Mouse (Mus musculus) CH12.LX (cell line): ENCODE results near the gene Ppp1r11. TPM values are rescaled to one million over a fixed set of nuclear protein-coding genes. Genes with fewer than 3 reads are reported as not detected.

Experiments
- DNase-seq: peaks from one replicate; pipeline ENCODE4 v3.0.0-alpha.2; 2013; ENCODE audit errors: extremely low read depth
- H3K27ac ChIP-seq: 2 replicates; pipeline ENCODE4 v1.5.1; 2012; ENCODE audit warnings: low read depth, mild to moderate bottlenecking, control low read depth, moderate library complexity; ENCODE audit not compliant: insufficient read depth
- H3K27me3 ChIP-seq: replicated peaks from 2 replicates; pipeline ENCODE3; 2012; ENCODE audit warnings: inconsistent platforms
- H3K36me3 ChIP-seq, 2 experiments: replicated peaks in 1 of 2; 2 replicates each; pipeline versions ENCODE3 to v1.6.1; 2012; ENCODE audit warnings: inconsistent platforms in 1 of 2, low read length in 1 of 2, mild to moderate bottlenecking in 1 of 2, mixed read lengths in 1 of 2, moderate library complexity in 1 of 2; ENCODE audit not compliant: control insufficient read depth in 1 of 2, insufficient read depth in 1 of 2
- H3K4me1 ChIP-seq, 2 experiments: 2 replicates each; pipeline ENCODE4 v1.6.1; 2012; ENCODE audit warnings: inconsistent platforms in 1 of 2, moderate library complexity in 1 of 2; ENCODE audit not compliant: insufficient read depth in 2 of 2, control insufficient read depth in 1 of 2
- H3K4me2 ChIP-seq: 2 replicates; pipeline ENCODE4 v1.6.1; 2012; ENCODE audit warnings: low read depth, mild to moderate bottlenecking, control low read depth; ENCODE audit not compliant: poor library complexity, insufficient read depth, severe bottlenecking
- H3K4me3 ChIP-seq, 3 experiments: fragments of 150-350 bp in 1 of 3; sonication (generic) in 1 of 3; replicated peaks in 1 of 3; 2 replicates each; pipeline versions ENCODE3 to v1.5.1; 2011 to 2012; ENCODE audit warnings: low read depth in 2 of 3, low read length in 2 of 3, mild to moderate bottlenecking in 2 of 3, moderate library complexity in 2 of 3, control low read depth in 1 of 3, improper control_type of control experiment in 1 of 3, inconsistent platforms in 1 of 3, mixed read lengths in 1 of 3; ENCODE audit not compliant: poor library complexity in 1 of 3
- H3K79me2 ChIP-seq: replicated peaks from 2 replicates; pipeline ENCODE4 v1.6.1; 2012; ENCODE audit warnings: mild to moderate bottlenecking, moderate library complexity; ENCODE audit not compliant: control insufficient read depth, poor library complexity, insufficient read depth, severe bottlenecking; ENCODE audit errors: extremely low read depth
- H3K9ac ChIP-seq: 2 replicates; pipeline ENCODE4 v1.6.1; 2012; ENCODE audit warnings: low read depth, mild to moderate bottlenecking, control low read depth, moderate library complexity; ENCODE audit not compliant: insufficient read depth
- H3K9me3 ChIP-seq: replicated peaks from 2 replicates; pipeline ENCODE3; 2012; ENCODE audit warnings: low read length, inconsistent platforms, mixed read lengths
- BHLHE40 ChIP-seq: IDR thresholded peaks from 2 replicates; pipeline ENCODE4 v1.6.1; 2011; ENCODE audit warnings: mild to moderate bottlenecking, low read depth, low read length, improper control_type of control experiment
- CHD1 ChIP-seq: IDR thresholded peaks from 2 replicates; pipeline ENCODE4 v1.6.1; 2012; ENCODE audit warnings: low read depth, low read length, improper control_type of control experiment, inconsistent platforms
- CTCF ChIP-seq, 2 experiments: IDR thresholded peaks in 1 of 2; conservative IDR thresholded peaks in 1 of 2; 2 replicates each; pipeline ENCODE4 v1.5.1; 2011 to 2012; ENCODE audit warnings: low read depth in 2 of 2, low read length in 2 of 2, improper control_type of control experiment in 1 of 2, inconsistent platforms in 1 of 2, mild to moderate bottlenecking in 1 of 2, moderate library complexity in 1 of 2
- ELF1 ChIP-seq: IDR thresholded peaks from 2 replicates; pipeline ENCODE4 v1.6.1; 2014; ENCODE audit warnings: low read depth, mild to moderate bottlenecking, inconsistent platforms, low read length, improper control_type of control experiment
- EP300 ChIP-seq: IDR thresholded peaks from 2 replicates; pipeline ENCODE4 v1.6.1; 2011; ENCODE audit warnings: low read length, improper control_type of control experiment
- HCFC1 ChIP-seq: IDR thresholded peaks from 2 replicates; pipeline ENCODE4 v1.6.1; 2012; ENCODE audit warnings: low read depth, mild to moderate bottlenecking, inconsistent platforms, low read length, improper control_type of control experiment
- IRF4 ChIP-seq: IDR thresholded peaks from 2 replicates; pipeline ENCODE4 v1.6.1; 2014; ENCODE audit warnings: low read depth, mild to moderate bottlenecking, inconsistent platforms, low read length, improper control_type of control experiment
- MAFK ChIP-seq: IDR thresholded peaks from 2 replicates; pipeline ENCODE4 v1.6.1; 2011; ENCODE audit warnings: low read length, improper control_type of control experiment; ENCODE audit not compliant: insufficient replicate concordance
- MEF2A ChIP-seq: IDR thresholded peaks from 2 replicates; pipeline ENCODE4 v1.6.1; 2014; ENCODE audit warnings: low read depth, mild to moderate bottlenecking, inconsistent platforms, low read length, improper control_type of control experiment, borderline replicate concordance
- MXI1 ChIP-seq: IDR thresholded peaks from 2 replicates; pipeline ENCODE4 v1.6.1; 2011; ENCODE audit warnings: mild to moderate bottlenecking, low read depth, low read length, improper control_type of control experiment
- NELFE ChIP-seq: IDR thresholded peaks from 2 replicates; pipeline ENCODE4 v1.6.1; 2011; ENCODE audit warnings: low read depth, low read length, improper control_type of control experiment
- NRF1 ChIP-seq: IDR thresholded peaks from 2 replicates; pipeline ENCODE4 v1.6.1; 2014; ENCODE audit warnings: low read depth, mild to moderate bottlenecking, inconsistent platforms, low read length, improper control_type of control experiment, moderate library complexity
- POLR2A ChIP-seq: IDR thresholded peaks from 2 replicates; pipeline ENCODE4 v1.6.1; 2011; ENCODE audit warnings: low read depth, mild to moderate bottlenecking, improper control_type of control experiment, low read length
- POLR2AphosphoS2 ChIP-seq: IDR thresholded peaks from 2 replicates; pipeline ENCODE4 v1.6.1; 2011; ENCODE audit warnings: low read depth, low read length, improper control_type of control experiment
- RAD21 ChIP-seq: IDR thresholded peaks from 2 replicates; pipeline ENCODE4 v1.6.1; 2011; ENCODE audit warnings: low read depth, mild to moderate bottlenecking, low read length, improper control_type of control experiment, moderate library complexity
- RCOR1 ChIP-seq: conservative IDR thresholded peaks from 2 replicates; pipeline ENCODE4 v1.6.1; 2012; ENCODE audit warnings: low read depth, mild to moderate bottlenecking, inconsistent platforms, low read length, improper control_type of control experiment
- SIN3A ChIP-seq: IDR thresholded peaks from 2 replicates; pipeline ENCODE4 v1.6.1; 2012; ENCODE audit warnings: low read length, improper control_type of control experiment, inconsistent platforms
- SMC3 ChIP-seq: IDR thresholded peaks from 2 replicates; pipeline ENCODE4 v1.6.1; 2011; ENCODE audit warnings: low read depth, low read length, improper control_type of control experiment
- TBP ChIP-seq: conservative IDR thresholded peaks from 2 replicates; pipeline ENCODE4 v1.6.1; 2011; ENCODE audit warnings: low read depth, low read length, improper control_type of control experiment
- USF1 ChIP-seq: IDR thresholded peaks from 2 replicates; pipeline ENCODE4 v1.6.1; 2014; ENCODE audit warnings: low read depth, mild to moderate bottlenecking, inconsistent platforms, low read length, improper control_type of control experiment
- USF2 ChIP-seq: conservative IDR thresholded peaks from 2 replicates; pipeline ENCODE4 v1.6.1; 2011; ENCODE audit warnings: low read depth, low read length, improper control_type of control experiment
- ZC3H11A ChIP-seq: IDR thresholded peaks from 2 replicates; pipeline ENCODE4 v1.6.1; 2012; ENCODE audit warnings: low read depth, mild to moderate bottlenecking, inconsistent platforms, low read length, improper control_type of control experiment
- ZMIZ1 ChIP-seq: IDR thresholded peaks from 2 replicates; pipeline ENCODE4 v1.6.1; 2012; ENCODE audit warnings: low read depth, mild to moderate bottlenecking, inconsistent platforms, low read length, improper control_type of control experiment
- dilution Hi-C: fragments of 300-500 bp; cut with MboI; formaldehyde crosslinking; loops from 2 replicates; pipeline ENCODE4 v1.14.3; 2020; ENCODE audit warnings: low sequenced_read_pairs; ENCODE audit not compliant: extremely low pct_unique_long_range_greater_than_20kb, extremely low pct_ligation_motif_present
- in situ Hi-C: fragments of 300-500 bp; cut with MboI; formaldehyde crosslinking; loops from 3 replicates; pipeline ENCODE4 v1.14.3; 2019; ENCODE audit warnings: low sequenced_read_pairs, low pct_ligation_motif_present, low pct_unique_long_range_greater_than_20kb, mixed read lengths
- polyA plus RNA-seq: library from polyadenylated mRNA; unstranded; fragments of >175 nt; gene quantifications from 2 replicates; pipeline ENCODE4 v1.2.1, GENCODE M21; 2012; ENCODE audit warnings: low read depth; ENCODE audit not compliant: insufficient read length
- total RNA-seq, 2 experiments: library from RNA; depleted of rRNA; stranded (reverse); fragments of 300-350 nt in 1 of 2; fragments of >200 nt in 1 of 2; gene quantifications; 2 replicates each; pipeline ENCODE4 v1.2.3; 2012 to 2014

Gene Ppp1r11
- total and polyA plus RNA-seq, 3 experiments: 120 to 238 (median 209) TPM

DNA sequence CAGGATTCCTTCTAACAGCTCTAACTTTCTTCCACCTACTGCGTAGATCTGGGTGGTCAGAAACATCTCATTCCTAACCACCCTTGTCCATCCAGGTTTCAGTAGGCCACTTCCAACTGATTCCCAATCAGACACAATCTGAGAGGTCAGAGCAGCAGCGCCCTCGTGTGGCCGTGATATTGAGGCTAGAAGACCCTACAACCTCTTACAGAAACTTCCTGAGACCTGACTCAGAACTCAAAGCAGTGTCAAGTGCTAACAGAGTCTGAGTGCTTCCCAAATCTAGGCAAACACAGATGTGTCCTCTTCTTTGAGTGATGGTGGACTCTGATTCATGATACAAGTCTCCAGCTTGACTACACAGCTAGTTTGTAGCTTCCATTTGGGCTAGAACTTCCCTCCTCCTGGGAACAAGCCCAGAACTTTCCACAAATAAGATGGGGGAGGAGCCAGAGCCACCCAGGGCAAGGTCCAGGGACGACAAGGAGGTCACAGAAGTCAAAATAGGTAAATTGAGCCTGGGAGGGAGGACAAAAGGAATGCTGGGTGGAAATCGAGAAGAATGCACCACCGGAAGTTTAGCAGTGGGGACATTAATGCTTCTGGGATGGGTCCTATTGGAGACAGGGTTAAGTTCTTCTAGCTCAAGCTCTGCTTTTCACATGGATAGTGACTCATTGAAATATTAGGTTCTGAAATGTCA, 45.6 kb upstream of the Ppp1r11 start:
- Histone ChIP-seq H3K4me3 (no peak overlapping the region), H3K36me3 (no peaks in the 10 kb centered on the region), H3K79me2 (no peaks in the 10 kb centered on the region), H3K4me2 (no peak overlapping the region), H3K9me3 (no peaks in the 10 kb centered on the region), H3K27me3 (no peaks in the 10 kb centered on the region), H3K27ac (no peak overlapping the region), H3K9ac (no peak overlapping the region), H3K4me1 (peaks cover 2 to 33% of the 10 kb centered on the region in 2 experiments; a peak in 2 of 4 replicates)
- TF ChIP-seq MAFK (no peak), RAD21 (peak; percentile 76), HCFC1 (no peak), ELF1 (0 out of 2 replicates have a peak, but pooled peaks have one; percentile 15), IRF4 (peak; percentile 14; the same call in 1 of the 2 replicates), BHLHE40 (no peak), SMC3 (peak; percentile 88), RCOR1 (no peak), USF1 (no peak), CTCF (conservative IDR thresholded peaks at IDR 0.05 in 1 of 2, IDR thresholded peaks at IDR 0.05 in 1 of 2; ENCODE audit: low read depth in 2 of 2, low read length in 2 of 2) (peak; percentile 79 to 90)
- DNase-seq: peak; percentile 78
- dilution Hi-C loops: no loop called here
- in situ Hi-C loops: loop anchor here (10.0 kb wide), 1 partner anchor 82 kb away; no protein-coding TSS in a partner anchor

DNA sequence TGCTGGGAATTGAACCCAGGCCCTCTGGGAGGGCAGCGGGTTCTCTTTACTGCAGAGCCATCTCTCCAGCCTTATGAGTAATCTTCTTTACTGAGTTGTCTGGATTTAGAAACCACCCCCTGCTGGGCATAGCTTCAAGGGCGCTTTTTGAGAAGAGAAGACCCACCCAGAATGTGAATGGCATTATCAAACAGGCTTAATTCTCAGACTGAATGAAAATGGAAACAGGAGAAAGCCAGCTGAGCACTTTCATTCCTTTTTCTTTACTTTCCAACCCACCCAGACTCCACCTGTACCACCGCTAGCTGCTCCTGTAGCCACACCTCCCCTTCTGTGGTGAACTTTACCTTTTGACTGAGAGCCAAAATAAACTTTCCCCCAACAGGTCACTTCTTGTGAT, 43.9 kb upstream of the Ppp1r11 start:
- H3K27ac ChIP-seq: no peak overlapping the region
- H3K27me3 ChIP-seq: no peaks in the 10 kb centered on the region
- no peak overlapping the region; the same call in 1 of the 2 replicates for H3K9ac ChIP-seq
- H3K4me3 ChIP-seq: no peak overlapping the region
- dilution Hi-C loops (no loop called here), in situ Hi-C loops (loop anchor here (10.0 kb wide), 1 partner anchor 81 kb away; no protein-coding TSS in a partner anchor)
- DNase-seq: no peak
- no peaks in the 10 kb centered on the region for H3K36me3 ChIP-seq
- no peaks in the 10 kb centered on the region for H3K79me2 ChIP-seq
- H3K4me1 ChIP-seq: peaks cover 3 to 43% of the 10 kb centered on the region in 2 experiments; a peak in 2 of 4 replicates
- H3K9me3 ChIP-seq: no peaks in the 10 kb centered on the region
- H3K4me2 ChIP-seq: no peak overlapping the region
- no peak for TF ChIP-seq SMC3
- no peak for TF ChIP-seq MAFK
- 0 out of 4 replicates have a peak, but pooled peaks of 1 of the 2 experiments have one; percentile 13 for TF ChIP-seq CTCF (conservative IDR thresholded peaks at IDR 0.05 in 1 of 2, IDR thresholded peaks at IDR 0.05 in 1 of 2; ENCODE audit: low read depth in 2 of 2, low read length in 2 of 2)

DNA sequence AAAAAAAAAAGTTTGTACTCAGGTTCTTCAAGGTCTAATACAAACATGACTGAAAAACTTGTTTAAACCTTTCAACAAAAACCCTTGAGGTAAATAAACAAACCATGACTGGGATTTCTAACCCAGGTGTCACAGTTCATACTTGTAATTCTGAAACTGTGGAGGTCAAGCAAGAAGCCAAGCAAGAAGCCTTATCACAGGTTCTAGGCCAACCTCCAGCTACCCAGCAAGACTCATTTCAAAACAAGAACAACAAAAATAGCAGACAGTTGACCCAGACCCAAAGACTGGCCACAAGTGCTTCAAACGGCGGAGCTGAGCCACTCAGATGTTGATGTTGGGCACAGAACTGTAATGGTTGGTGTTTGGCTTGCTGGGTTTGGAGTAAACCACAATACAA, 43.0 kb upstream of the Ppp1r11 start:
- in situ Hi-C loops (loop anchor here (10.0 kb wide), 1 partner anchor 80 kb away; no protein-coding TSS in a partner anchor), dilution Hi-C loops (no loop called here)
- DNase-seq: peak; percentile 71
- Histone ChIP-seq H3K4me2 (peak overlapping the region; percentile 50; the same call in 1 of the 2 replicates), H3K27ac (peak overlapping the region; percentile 84), H3K4me1 (peaks cover 3 to 43% of the 10 kb centered on the region in 2 experiments; a peak in 2 of 4 replicates), H3K27me3 (no peaks in the 10 kb centered on the region), H3K9ac (peak overlapping the region; percentile 53), H3K9me3 (no peaks in the 10 kb centered on the region), H3K4me3 (peak overlapping the region in 1 of 3 experiments; percentile 35), H3K36me3 (no peaks in the 10 kb centered on the region), H3K79me2 (no peaks in the 10 kb centered on the region)
- TF ChIP-seq RCOR1 (no peak), ZMIZ1 (no peak), TBP (no peak), ZC3H11A (no peak), ELF1 (0 out of 2 replicates have a peak, but pooled peaks have one; percentile 25), BHLHE40 (peak; percentile 55), MAFK (peak; percentile 28; the same call in 1 of the 2 replicates), NRF1 (no peak), POLR2AphosphoS2 (no peak), USF2 (no peak), EP300 (peak; percentile 90), MXI1 (no peak), CHD1 (no peak), POLR2A (no peak), NELFE (no peak), CTCF (conservative IDR thresholded peaks at IDR 0.05 in 1 of 2, IDR thresholded peaks at IDR 0.05 in 1 of 2; ENCODE audit: low read depth in 2 of 2, low read length in 2 of 2) (no peak), SIN3A (no peak; the same call in 1 of the 2 replicates), MEF2A (peak; percentile 98)
